Mouse (Mus musculus): ENCODE measurements around the gene Gm6205.
"Not testable (repeated sequence)": the region's sequence is repeated elsewhere in the genome, so short reads cannot be mapped to it uniquely, and the experiment has no call there.

DNA sequence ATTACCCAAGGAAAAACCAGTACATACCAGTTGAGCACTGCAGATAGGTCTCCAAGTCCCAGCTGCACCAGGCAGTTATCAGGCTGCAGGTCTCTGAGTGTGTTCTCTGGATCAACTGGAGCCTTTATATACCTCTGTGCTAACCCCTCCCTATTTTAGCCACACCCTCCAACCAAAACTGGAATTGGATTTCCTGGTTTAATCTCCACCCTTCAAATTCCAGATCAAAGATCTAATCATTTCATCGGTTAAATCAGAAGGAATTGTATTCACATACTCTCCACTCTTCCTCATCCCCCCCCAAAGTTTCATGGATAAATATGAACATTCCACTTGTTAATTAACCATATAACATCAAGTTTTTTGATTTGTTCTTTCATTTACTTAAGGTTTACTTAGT lies 31.9 kb upstream of the Gm6205 start, which contains the start of gene Gm3147:
- not testable (repeated sequence) for TF ChIP-seq CTCF (conservative IDR thresholded peaks at IDR 0.05; ENCODE audit: low read length); POU5F1 (IDR thresholded peaks at IDR 0.05; ENCODE audit: borderline replicate concordance, low read length)
